Mouse (Mus musculus): ENCODE measurements around the gene Thy1.
A peak's percentile ranks its signal among the peaks of the same experiment; 100 is the strongest.

The Thy1 gene

DNA sequence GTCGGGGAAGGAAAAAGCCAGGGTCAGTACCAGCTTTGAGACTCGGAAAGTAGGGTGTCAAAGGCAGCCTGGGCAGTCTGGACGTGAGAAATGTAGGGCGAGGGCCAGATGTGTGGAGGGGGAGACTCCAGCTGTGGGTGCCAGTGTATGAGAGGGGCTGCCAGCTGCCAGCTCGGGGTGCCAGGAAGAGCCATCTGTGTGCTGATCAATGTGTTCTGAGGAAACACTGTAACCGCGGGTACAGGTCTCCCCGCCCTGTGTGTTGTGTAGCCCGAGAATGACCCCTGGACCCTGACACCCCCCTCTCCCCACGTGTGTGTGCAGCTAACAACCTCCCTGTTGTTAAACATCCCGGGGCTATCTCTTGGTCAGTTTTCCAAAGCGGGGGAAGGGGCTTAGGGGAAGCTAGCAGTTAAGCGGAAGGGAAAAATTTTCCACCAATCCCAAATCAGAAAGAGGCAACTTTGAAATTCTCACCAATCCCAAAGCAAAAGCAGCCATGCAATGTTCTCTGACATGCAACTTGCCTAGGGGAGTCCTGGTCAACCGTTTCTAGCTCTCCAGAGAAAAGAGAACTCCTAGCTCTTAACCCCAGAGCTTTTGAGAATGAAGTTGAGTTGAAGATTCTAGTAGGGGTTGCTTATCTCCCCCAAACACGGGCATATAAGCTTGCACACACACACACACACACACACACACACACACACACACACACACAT lies 24.2 kb downstream of the Thy1 start:
- DNase-seq (ENCODE audit: low read depth) = peak; percentile 53

DNA sequence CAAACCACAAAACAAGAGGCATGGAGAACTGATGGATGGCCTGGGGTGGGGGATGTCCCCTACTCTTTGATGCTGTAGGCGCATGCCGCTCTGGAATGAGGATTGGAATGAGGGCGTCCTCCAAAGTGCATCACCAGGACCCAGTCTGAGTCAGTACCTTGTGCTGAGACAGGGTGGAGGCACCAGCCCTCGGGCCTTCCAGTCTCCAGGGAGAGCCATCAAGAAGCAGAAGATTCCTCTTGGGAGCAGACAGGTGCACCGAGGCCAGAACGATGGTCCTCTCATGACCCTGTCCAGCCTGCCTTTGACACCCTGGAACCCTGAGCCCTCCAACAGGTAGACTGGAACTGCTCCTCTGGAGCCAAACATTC lies 24.8 kb downstream of the Thy1 start:
- DNase-seq (ENCODE audit: low read depth) = no peak

DNA sequence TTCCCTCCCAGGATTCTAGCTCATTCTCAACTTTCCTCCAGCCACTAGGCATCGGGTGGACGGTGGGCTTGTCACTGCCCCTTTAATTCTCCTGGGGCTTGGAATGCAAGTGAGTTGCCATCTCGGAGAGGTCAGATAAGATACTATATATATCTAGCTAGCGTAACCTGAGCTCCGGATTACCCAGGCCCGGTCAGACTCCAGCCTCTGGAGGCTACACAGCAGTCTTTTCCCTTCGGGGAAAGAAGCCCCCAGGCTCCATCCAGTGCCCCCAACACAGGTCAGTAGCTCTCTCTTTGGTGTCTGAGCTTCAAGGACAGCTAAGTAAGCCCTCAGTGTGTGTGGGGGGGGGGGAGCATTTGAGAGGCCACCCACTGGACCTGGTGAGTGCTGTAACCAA lies 26.1 kb downstream of the Thy1 start:
- DNase-seq (ENCODE audit: low read depth) = no peak

DNA sequence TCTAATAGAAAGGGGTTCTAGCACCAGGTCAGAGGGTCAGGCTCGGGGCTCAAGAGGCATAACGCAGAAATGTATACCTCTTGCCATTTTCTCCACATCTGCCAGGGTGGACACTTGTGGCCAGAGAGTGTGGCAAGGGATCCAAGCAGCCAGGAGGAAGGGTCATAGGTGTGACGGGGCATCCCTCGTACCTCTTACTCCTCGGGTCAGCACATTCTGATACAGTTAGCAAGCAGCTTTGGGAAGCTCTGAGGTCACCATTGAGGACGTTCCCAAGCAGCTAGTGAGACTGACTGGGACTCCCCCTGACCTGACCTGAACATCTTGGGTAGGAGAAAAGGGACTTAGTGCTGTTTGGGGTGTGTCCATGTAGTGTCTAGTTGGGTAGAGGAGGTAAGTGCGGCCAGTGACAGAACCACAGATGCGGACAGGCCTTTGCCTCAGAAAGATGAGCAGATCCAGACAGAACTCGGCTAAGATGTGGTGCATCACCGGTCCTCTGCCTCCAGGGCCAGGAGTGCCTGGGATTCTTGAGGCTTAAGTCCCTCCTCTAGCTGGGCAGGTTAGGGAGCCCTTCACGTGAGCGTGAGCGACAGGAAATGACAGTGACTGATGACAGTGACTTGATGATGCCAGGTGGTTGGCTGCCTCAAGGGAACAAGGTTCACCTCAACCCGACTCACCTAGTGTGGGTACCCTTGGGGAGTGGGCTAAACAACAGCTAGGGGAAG lies 27.1 kb downstream of the Thy1 start:
- DNase-seq (ENCODE audit: low read depth) = no peak

DNA sequence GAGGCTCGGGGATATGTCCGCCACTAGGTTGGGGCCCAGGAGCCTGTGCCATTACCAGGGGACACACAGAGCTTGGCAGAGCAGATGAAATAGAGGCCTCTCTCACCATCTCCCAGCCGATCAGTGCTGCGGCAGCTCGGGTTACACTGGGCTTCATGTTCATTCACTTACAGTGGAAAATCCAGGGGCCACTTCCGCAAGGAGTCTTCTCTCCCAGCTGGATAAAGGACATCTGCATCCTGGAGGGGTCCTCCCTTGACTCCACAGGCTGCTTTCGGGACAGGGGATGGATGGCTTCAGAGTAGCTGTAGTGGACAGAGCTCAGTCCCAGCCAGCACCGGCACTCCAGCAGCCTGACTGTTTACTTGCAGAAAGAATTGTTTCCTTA lies 27.7 kb downstream of the Thy1 start:
- DNase-seq (ENCODE audit: low read depth) = no peak

DNA sequence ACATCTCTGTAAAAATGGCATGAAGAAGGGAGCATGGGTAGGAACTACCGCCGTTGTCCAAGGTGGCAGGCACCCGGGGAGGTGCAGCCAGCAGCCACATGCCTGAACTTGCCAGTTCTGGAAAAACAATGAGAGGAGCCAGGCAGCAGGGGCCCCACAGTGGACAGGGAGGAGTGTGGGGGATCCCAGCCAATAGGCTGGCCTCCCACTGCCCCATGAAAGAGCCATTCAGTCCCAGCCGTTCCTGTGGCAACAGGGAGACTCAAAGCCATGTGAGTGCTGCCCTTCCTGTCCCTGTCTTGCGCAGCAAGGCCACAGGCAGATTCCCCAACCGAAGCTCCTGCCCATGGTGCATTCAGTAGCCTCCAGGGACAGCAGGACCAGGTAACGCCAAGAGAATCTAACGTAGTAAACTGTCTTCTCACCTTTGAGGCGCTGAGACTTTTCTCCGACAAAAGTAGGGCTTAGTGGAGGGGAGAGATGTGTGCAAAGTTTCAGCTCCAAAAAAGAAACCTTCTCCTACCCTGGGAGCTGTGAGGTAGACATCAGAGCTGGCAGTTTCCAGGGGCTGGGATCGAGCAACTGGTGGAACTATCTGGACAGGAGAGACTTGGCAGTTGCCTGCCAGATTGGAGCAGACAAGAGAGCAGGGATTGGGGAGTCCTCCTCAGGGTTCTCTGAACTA lies 28.9 kb downstream of the Thy1 start:
- DNase-seq (ENCODE audit: low read depth) = no peak

DNA sequence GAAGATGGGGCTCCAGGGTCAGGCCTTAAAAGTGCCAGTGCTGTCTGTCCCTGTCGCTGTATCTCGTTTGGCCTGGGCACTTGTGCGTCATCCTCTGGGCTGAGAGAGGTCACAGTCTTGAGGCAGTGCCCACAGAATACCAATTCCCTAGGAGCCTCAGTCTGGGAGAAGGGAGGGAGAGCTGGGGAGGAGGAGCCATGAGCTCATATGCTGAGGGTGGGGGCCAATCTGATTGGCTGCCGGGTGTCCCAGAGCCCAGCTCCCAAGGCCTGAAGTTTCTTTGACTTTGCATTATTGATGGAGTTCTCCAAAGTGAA lies 29.4 kb downstream of the Thy1 start:
- peak; percentile 40 for DNase-seq (ENCODE audit: low read depth)

DNA sequence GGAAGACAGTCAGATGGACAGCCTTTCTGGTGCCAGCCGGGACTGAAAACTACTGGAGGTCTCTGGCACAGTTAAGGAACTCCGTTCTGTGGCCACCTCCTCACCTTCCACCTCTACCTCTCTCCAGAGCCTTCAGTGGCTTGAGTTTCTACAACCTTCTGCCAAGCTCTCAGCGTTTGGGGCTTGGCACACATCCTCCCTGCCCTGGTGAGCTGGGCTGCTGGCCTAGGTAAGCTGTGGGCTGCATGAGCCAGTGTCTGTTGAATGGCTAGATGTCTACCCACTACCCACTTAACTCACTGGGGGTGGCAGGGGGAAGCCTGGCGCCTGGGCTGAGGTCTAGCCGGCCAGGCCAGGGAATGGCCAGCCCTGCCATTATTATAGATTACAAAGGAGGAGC lies 29.9 kb downstream of the Thy1 start:
- DNase-seq (ENCODE audit: low read depth) = no peak

DNA sequence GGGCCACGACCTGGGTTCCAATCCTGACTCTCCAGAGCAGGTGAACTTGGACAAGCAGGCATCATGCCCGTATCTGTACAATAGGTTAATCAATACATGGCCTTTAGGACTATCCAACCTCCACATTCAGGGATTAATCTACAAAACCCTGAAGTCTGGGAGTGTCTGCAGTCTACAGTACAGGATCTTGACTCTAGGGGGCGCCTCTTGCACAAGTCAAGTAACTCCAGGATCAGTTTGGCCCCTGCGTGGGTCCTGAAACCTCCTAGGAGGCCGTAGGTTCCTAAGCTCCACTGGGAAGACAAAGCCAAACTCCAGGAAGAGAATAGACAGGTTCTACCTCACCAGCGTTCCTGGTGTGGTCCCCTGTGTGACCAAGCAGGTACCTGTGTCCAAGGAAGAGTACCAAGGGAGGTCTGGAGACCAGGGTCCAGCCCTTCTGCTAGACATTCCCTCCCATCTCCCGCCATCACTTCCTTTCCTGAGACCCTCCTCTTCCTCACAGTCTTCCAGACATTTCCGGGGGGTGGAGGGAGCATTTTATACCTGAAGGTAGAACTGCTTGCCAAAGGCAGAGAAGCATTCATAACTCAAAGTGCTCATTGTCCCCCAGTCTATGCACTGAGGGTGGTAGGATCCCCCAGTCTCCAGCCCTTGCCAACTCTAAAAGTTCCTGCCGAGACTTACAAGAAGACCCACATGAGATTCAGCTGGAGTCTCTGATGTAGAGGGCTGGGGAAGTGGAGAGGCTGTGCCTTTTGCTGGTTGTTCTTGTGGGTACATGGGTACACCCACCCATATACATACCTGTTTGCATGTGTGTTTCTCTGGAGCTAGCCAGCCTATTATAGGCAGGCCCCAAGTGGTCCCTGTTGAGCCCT lies 31.5 kb downstream of the Thy1 start:
- peak; percentile 40 for DNase-seq (ENCODE audit: low read depth)

DNA sequence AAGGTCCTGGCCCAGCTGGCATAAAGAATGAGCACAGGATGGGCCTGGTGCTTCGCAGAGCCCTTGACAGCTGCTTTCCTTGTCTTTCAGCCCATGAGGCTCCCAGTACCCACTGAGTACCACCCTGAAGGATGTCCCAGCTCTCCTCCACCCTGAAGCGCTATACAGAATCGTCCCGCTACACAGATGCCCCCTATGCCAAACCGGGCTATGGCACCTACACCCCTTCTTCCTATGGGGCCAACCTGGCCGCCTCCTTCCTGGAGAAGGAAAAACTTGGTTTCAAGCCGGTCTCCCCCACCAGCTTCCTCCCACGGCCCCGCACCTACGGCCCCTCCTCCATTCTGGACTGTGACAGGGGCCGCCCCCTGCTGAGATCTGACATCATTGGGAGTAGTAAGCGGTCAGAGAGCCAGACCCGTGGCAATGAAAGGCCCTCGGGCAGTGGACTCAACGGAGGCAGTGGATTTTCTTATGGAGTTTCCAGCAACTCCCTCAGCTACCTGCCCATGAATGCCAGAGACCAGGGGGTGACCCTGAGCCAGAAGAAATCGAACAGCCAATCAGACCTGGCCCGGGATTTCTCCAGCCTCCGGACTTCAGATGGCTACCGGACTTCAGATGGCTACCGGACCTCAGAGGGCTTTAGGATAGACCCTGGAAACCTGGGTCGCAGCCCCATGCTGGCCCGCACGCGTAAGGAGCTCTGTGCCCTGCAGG lies 32.3 kb downstream of the Thy1 start:
- no peak for DNase-seq (ENCODE audit: low read depth)

DNA sequence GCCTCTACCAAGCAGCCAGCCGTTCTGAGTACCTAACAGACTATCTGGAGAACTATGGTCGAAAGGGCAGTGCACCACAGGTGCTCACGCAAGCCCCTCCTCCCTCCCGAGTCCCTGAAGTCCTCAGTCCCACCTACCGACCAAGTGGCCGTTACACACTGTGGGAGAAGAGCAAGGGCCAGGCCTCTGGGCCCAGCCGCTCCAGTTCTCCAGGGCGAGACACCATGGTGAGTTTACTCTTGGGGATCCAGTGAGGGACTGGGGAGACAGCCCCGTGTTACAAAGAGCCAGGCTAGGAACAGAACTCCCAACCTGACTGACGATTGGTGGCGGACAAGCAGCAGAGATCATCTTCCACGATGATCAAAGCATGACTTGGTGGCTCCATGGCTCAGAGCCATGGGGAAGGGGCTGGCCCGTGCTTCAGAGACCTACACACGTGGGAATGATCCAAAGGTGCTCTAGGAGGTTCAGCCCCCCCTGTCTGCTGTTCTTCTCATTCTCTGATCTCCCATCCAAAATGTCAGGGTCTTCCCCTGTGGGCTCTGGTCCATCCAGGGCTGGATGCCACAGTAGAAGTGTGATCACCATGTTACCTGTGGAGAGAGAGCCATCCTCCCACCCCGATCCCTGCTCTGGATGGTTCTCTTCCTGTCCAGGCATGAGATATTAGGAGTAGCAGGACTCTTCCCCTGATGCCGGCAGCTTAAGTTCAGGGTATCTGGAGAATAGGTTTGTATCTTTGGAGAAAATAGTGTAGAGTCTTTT lies 33.0 kb downstream of the Thy1 start:
- no peak for DNase-seq (ENCODE audit: low read depth)

DNA sequence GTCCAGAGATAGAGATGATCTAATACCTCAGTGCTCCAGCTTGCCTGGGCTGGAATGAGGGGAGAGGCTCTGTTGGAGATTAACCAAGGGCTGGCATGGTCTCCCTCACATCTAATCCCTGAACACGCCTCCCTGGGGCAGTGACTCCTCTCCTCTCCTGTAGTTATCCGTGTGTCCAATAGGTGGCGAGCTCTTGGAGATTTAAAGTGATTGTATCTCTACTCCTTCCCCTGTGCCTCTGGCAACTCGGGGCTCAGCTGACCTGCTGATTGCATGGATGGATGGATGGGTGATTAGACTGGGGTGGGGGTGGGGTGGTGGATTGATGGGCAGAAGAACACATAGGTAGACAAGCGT lies 33.6 kb downstream of the Thy1 start:
- DNase-seq (ENCODE audit: low read depth) = peak; percentile 80

DNA sequence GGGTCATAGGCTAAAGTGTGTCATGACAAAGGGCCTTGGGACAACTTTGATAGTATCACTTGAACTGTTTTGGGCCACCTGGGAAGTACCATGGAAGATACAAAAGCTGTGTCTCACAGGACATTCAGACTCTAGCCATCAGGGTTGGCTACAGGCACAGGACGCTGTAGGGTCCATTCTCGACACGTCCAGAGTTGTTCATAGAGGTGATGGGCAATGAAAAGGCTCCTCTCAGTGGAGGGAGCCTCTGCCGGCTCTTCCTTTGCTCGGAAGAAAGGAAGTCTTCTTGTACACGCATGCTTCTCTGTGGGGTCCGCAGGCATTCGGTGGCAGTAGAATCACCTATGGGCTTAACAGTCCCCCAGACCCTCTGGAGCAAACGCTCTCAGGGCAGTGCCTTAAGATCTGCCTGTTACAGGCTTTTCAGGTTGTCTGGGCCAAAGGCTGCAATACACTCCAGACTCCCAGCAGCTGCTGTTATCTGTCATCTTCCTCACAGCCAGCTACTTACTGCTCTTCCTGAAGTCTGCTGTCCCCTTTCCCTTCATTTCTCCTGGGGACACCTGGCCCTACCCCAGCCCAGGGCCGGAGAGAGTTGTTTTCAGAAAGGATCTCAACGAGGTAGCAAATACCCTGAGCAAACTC lies 34.2 kb downstream of the Thy1 start:
- no peak for DNase-seq (ENCODE audit: low read depth)

DNA sequence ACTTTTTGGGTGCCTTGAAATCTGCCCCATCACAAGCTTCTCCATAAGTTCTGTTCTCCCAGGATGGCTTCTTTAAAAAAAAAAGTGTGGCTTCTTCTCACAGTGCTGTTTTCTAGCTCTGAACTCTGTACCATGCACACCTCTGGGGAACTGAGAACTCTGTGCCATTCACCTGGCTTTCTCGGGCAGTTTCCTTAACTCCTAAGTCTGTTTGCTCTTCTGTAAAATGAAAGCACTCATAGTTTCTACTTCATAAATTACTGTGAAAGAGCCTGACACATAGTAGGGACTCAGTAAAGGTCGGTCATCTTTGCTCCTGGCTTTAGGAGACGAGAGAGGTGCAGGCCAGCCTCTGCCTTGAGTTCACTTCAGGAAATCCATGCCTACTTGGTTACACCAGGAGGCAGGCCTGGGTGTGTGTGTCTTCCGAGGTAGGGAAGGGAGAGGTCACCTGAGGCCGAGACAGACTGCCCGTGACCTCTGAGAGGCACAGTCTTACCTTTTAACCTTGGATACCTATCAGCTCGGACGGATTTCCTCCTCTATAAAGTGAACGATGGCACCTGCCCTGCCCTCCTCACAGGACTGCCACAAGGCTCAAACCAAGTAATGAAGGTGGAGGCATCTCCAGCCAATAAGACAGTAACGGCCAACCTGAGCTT lies 35.1 kb downstream of the Thy1 start:
- DNase-seq (ENCODE audit: low read depth) = no peak

DNA sequence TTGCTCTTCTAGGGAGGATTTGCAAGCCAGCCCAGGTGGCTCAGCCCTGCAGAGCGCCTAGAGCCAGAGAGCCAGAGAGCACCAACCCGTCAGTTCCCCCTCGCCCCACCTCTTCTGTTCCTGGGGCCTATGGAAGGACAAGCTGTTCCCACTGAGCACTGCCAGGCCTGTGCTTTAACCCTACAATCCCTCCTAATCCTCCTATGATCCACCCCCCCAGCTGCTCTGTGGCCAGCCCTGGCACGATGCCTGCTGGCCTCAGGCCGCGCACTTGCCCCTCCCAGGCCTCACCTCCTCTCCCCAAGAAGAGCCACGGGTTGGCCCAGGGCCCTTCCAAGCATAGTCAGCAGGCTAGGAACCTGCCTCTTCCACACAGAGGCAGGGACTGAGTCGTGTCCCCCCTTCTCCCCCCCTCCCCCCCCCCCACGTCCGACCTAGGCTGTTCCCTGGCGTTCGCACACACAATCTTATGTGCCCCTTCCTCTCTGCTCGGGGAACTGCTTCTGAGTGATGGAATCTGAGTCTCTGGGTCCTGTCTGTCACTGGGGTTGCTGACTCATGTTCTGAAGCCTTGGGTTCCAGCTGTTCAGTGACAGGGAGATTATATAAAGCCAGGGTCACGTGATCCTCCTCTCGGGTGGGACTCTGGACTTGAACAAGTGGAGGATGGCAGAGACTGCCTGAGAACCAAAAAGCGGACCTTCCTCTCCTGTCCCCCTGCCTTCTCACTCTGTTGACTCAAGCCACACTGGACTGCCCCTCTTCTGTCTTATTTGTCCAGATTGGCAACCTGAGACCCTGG lies 36.0 kb downstream of the Thy1 start:
- DNase-seq (ENCODE audit: low read depth) = peak; percentile 92

DNA sequence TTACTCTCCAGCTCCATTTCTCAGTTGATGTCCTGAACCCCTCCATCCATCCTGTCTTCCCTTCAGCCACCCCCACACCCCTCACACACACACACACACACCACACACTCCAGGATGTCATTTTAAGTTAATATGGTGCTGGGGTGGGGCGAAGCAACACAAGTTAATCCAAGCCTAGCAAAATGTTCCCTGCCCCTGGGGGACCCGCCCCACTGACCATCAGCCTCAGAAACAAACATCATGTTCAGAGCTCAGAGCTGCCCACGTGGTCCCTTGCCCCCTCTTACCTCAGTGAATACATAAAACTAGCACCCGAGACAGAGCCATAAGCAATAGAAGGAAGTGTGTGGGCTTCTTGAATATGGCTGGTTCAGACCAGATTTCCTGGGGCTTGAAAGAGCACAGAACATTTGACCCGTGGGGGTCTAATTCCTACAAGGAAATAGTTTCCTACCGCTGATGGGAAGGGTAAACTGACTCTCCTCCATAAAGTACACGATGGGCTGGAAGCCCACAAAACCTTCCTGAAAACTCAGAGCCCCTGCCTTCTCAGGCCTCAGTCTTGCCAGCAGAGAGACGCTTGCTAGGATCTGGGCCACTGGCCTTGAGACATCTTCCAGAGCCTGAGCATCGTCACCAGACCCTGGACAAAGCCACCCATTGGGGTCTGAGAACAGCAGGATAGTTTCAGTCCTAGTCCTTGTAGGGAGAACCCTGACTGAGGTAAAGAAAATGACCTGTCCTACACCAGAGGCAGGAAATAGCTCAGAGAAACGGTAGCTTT lies 37.0 kb downstream of the Thy1 start:
- no peak for DNase-seq (ENCODE audit: low read depth)

DNA sequence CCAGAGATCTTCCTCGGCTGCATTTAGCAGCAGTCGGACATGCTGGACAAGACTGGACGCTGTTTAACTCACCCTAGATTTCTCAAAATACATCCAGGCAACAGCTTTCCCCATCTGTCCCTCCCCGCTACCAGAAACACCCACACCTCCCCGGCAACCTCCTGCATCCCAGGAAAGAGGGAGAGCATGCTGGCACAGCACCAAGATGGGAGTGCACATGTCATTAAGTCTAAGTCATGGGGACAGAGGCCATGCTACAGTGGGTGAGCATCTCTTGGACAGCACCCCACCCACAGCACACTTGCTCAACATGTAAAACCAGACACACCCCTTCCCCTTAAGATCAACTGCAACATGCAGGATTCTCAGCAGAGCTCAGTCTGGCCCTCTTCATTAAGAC lies 37.8 kb downstream of the Thy1 start:
- DNase-seq (ENCODE audit: low read depth) = peak; percentile 22

DNA sequence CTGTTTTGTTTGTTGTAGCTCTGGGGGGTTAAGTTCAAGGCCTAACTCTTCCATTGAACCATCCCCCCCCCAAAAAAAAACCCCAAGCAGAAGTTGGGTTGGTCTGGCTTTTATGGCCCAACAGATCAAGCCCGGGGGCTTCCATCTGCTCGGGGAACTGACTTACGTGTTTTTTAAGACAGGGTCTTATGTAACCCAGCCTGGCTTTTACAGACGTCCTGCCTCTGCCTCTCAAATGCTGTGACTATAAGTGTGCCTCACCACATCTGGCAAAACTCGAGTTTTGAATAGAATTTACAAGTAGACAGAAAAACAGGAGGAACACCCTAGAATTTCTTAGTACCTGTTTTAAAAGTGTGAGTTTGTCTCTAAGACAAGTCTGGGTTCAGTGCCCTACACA lies 38.4 kb downstream of the Thy1 start:
- no peak for DNase-seq (ENCODE audit: low read depth)

Data from NIH3T3 (cell line).